Mouse (Mus musculus) G1E (cell line): ENCODE measurements at regions not wholly inside any gene's neighbourhood (a gene's known extent, or its start where the extent isn't known, plus 50 kb on each side); places are given as distances from the start of the nearest gene placed in this dataset.
"Not testable (repeated sequence)": the region's sequence is repeated elsewhere in the genome, so short reads cannot be mapped to it uniquely, and the experiment has no call there.

ENCODE experiments used
- CTCF ChIP-seq: IDR thresholded peaks from 2 replicates; pipeline ENCODE4 v1.5.1; 2012; ENCODE audit warnings: low read depth, low read length, inconsistent platforms, mixed read lengths
- GATA1 ChIP-seq: IDR thresholded peaks from 2 replicates; pipeline ENCODE4 v1.6.1; 2012; ENCODE audit warnings: borderline replicate concordance, low read length, inconsistent platforms, mixed read lengths
- GATA2 ChIP-seq: IDR thresholded peaks from 2 replicates; pipeline ENCODE4 v1.6.1; 2012; ENCODE audit warnings: low read depth, low read length, inconsistent platforms, borderline replicate concordance
- POLR2AphosphoS5 ChIP-seq: IDR thresholded peaks from 2 replicates; pipeline ENCODE4 v1.6.1; 2012; ENCODE audit warnings: low read depth, low read length, inconsistent platforms; ENCODE audit not compliant: insufficient replicate concordance
- TAL1 ChIP-seq: conservative IDR thresholded peaks from 2 replicates; pipeline ENCODE4 v1.6.1; 2012; ENCODE audit warnings: low read depth, low read length, inconsistent platforms, mixed read lengths

- TF ChIP-seq CTCF, GATA1, POLR2AphosphoS5, TAL1, GATA2: not testable (repeated sequence)
These were observed 255.2 kb downstream of the Ppp1r3a start for GRCm38 (mm10) chr6:14499882-14500281.
